Mouse (Mus musculus) ES-CJ7 (cell line): ENCODE measurements at regions not wholly inside any gene's neighbourhood (a gene's known extent, or its start where the extent isn't known, plus 50 kb on each side); places are given as distances from the start of the nearest gene placed in this dataset.

ENCODE experiments used
- DNase-seq: peaks from one replicate; pipeline ENCODE4 v3.0.0; 2011; ENCODE audit warnings: low read depth, low spot score

- no peak for DNase-seq
Observed at GRCm38 (mm10) chr8:57134726-57135125, 186.1 kb upstream of the Hand2 start.

- DNase-seq: no peak
Observed at GRCm38 (mm10) chr8:57148036-57148435, 172.7 kb upstream of the Hand2 start.

- DNase-seq: no peak
Observed at GRCm38 (mm10) chr8:57191153-57191552, 129.6 kb upstream of the Hand2 start.

GRCm38 (mm10) chr8:57200280-57200679 lies 120.5 kb upstream of the Hand2 start:
- no peak for DNase-seq

- DNase-seq: no peak
Observed at GRCm38 (mm10) chr8:57209584-57209983, 111.2 kb upstream of the Hand2 start.

GRCm38 (mm10) chr8:57213066-57213465 lies 107.7 kb upstream of the Hand2 start:
- DNase-seq: no peak

GRCm38 (mm10) chr8:57213982-57214930 lies 106.5 kb upstream of the Hand2 start:
- DNase-seq: no peak

- no peak for DNase-seq
Observed at GRCm38 (mm10) chr8:57230594-57230993, 90.2 kb upstream of the Hand2 start.

GRCm38 (mm10) chr8:57242301-57242700 lies 78.5 kb upstream of the Hand2 start:
- DNase-seq: no peak

GRCm38 (mm10) chr8:57249061-57249460 lies 71.7 kb upstream of the Hand2 start:
- DNase-seq: no peak
